Mouse (Mus musculus): ENCODE measurements around the gene Gm20458. TPM values are rescaled to one million over a fixed set of nuclear protein-coding genes. Genes with fewer than 3 reads are reported as not detected.
A peak's percentile ranks its signal among the peaks of the same experiment; 100 is the strongest.

Gene Gm20458
- polyA plus RNA-seq, 1 experiment from 2014 or later = 5.7 TPM

DNA sequence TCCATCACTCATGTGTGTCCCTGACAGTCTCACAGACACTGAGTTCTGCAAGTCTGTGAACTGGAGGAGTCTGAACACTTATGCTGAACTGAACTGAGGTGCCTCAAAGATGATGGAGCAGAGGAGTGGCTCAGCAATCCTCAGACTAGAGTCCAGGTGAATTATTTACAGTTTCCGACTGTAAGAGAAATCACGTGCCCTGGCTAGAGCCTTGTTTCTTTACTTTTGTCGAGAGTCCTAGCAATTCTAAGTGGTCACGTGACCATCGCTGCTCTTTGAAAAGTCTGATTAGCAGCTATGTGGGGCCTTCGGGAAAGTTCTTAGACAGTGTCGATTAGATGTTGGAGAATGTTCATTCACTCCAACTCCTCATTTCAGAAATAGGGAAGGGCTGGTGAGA, 2.8 kb upstream of the Gm20458 start:
- Histone ChIP-seq H3K4me1 (peaks cover 23% of the 10 kb centered on the region), H3K4me3 (no peak overlapping the region), H3K36me3 (0 out of 2 replicates have a peak, but pooled peaks cover under 1% of the 10 kb centered on the region), H3K9me3 (replicated peaks) (no peaks in the 10 kb centered on the region), H3K4me2 (replicated peaks) (no peak overlapping the region), H3K27ac (no peak overlapping the region), H3K27me3 (peaks cover 2% of the 10 kb centered on the region; the same call in 1 of the 2 replicates), H3K9ac (no peak overlapping the region)
- 63% methylated on average over 7 of the region's 7 CpGs for WGBS
- no peak for ATAC-seq (ENCODE audit: low FRiP score)

GRCm38 (mm10) chr2:164458535-164458934, 2.2 kb upstream of the Gm20458 start:
- Histone ChIP-seq H3K4me1 (peaks cover 23% of the 10 kb centered on the region), H3K4me2 (replicated peaks) (no peak overlapping the region), H3K27ac (no peak overlapping the region), H3K9ac (no peak overlapping the region), H3K36me3 (peaks cover 6% of the 10 kb centered on the region; the same call in 1 of the 2 replicates), H3K4me3 (no peak overlapping the region), H3K27me3 (peaks cover 2% of the 10 kb centered on the region; the same call in 1 of the 2 replicates), H3K9me3 (replicated peaks) (no peaks in the 10 kb centered on the region)
- WGBS = 94% methylated on average over 8 of the region's 8 CpGs
- no peak for ATAC-seq (ENCODE audit: low FRiP score)

DNA sequence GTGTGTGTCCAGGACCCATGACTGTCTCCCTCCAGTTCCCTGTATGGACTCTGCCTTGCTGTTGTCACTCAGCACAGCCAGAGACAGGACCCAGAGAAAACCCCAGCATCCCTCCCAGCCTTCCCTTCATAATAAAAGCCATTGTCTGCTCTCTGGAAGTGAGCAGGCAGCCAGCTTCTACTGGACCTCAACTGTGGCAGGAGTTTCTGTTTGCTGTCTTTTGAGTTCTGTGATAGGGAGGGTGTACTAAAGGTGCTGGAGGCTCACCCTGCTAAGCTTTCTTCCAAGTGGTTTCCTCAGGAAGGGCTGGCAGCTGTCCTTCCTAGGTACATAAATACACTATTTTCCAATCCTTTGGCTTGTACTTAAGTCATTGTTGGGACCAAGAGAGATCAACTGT, 4.4 kb downstream of the Gm20458 start:
- H3K4me3 ChIP-seq = no peak overlapping the region
- no peak for ATAC-seq (ENCODE audit: low FRiP score)
- H3K9ac ChIP-seq = no peak overlapping the region
- H3K4me2 ChIP-seq (replicated peaks) = no peak overlapping the region
- peaks cover 43% of the 10 kb centered on the region for H3K36me3 ChIP-seq
- no peak overlapping the region for H3K27ac ChIP-seq
- H3K9me3 ChIP-seq (replicated peaks) = no peaks in the 10 kb centered on the region
- no peaks in the 10 kb centered on the region for H3K27me3 ChIP-seq
- H3K4me1 ChIP-seq = peaks cover 14% of the 10 kb centered on the region

DNA sequence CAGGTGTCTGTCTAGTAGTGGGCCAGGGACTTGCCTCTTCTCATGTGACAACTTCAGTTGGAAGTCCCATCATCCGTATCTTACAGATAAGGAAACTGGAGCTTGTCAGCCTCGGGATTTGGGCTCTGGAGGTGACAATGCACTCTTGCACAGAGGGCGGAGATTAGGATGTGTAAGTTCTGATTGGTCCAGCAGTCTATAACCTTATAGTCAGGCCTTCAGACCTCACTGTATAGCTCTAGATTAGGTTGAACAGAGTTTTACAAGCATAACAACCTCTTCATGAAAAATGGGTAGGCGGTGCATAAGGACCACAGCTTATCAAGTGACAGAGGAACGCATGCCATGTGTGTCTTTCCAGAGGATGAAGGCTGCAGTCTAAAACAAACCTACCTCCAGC, 6.0 kb downstream of the Gm20458 start:
- Histone ChIP-seq H3K36me3 (peaks cover 48% of the 10 kb centered on the region), H3K9me3 (replicated peaks) (no peaks in the 10 kb centered on the region)
- WGBS = 86% methylated on average over 5 of the region's 5 CpGs

GRCm38 (mm10) chr2:164470254-164470653, 9.5 kb downstream of the Gm20458 start:
- 35% methylated on average over 10 of the region's 10 CpGs for WGBS
- H3K27me3 ChIP-seq = no peaks in the 10 kb centered on the region
- no peak for ATAC-seq (ENCODE audit: low FRiP score)
- H3K9me3 ChIP-seq (replicated peaks) = no peaks in the 10 kb centered on the region
- no peak overlapping the region for H3K9ac ChIP-seq
- H3K4me3 ChIP-seq = no peak overlapping the region
- H3K4me2 ChIP-seq (replicated peaks) = no peak overlapping the region
- no peak overlapping the region for H3K27ac ChIP-seq
- H3K36me3 ChIP-seq = peaks cover 45% of the 10 kb centered on the region
- no peaks in the 10 kb centered on the region for H3K4me1 ChIP-seq

More for the DNA sequence above, 6.0 kb downstream of the Gm20458 start:
- H3K4me3 ChIP-seq = no peak overlapping the region
- H3K4me2 ChIP-seq (replicated peaks) = no peak overlapping the region
- H3K27me3 ChIP-seq = no peaks in the 10 kb centered on the region
- peaks cover 11% of the 10 kb centered on the region for H3K4me1 ChIP-seq
- ATAC-seq (ENCODE audit: low FRiP score) = no peak
- no peak overlapping the region for H3K27ac ChIP-seq
- H3K9ac ChIP-seq = no peak overlapping the region

DNA sequence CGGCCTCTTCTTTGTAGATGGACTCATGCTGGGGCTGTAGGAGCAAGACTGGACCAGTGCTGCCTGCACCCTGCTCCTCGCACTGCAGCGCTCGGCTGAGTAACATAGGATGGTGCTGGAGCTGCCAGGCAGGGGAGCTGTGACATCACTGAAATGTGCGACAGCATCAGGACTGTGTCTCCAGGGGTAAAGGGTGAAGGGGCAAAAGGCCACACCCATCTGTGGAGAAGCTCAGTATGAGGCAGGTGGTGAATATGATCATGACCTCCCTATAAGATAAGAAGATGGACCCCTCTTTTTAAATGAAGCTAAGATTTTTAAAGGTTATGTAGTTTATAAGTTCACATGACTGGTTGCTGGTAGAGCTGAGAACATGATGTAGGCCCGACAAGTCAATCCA, 12.9 kb downstream of the Gm20458 start, which contains the start of gene Trp53tg5:
TSS of gene Trp53tg5 (minus strand) at position 101 of the 400 bp plus-strand sequence.
- Histone ChIP-seq H3K4me2 (replicated peaks) (no peak within 1 kb of the TSS), H3K4me1 (no peaks in the 10 kb centered on the region), H3K9ac (no peak within 1 kb of the TSS), H3K27me3 (no peaks in the 10 kb centered on the region), H3K4me3 (no peak within 1 kb of the TSS), H3K27ac (no peak within 1 kb of the TSS), H3K36me3 (peaks cover 28% of the 10 kb centered on the region), H3K9me3 (replicated peaks) (no peaks in the 10 kb centered on the region)
- ATAC-seq (ENCODE audit: low FRiP score) = no peak
- 82% methylated on average over 6 of the region's 6 CpGs for WGBS

GRCm38 (mm10) chr2:164485681-164486257, 25.0 kb downstream of the Gm20458 start, which contains the start of gene Dbndd2:
Gene Dbndd2 (plus strand): TSS chr2:164486106.
- WGBS = 1% methylated on average over 26 of the region's 26 CpGs
- ATAC-seq (ENCODE audit: low FRiP score) = peak; percentile 58
- no peak within 1 kb of the TSS for H3K27ac ChIP-seq
- peak within 1 kb of the TSS; percentile 62 for H3K4me3 ChIP-seq
- H3K36me3 ChIP-seq = 0 out of 2 replicates have a peak, but pooled peaks cover 6% of the 10 kb centered on the region
- peaks cover 45% of the 10 kb centered on the region for H3K27me3 ChIP-seq
- no peaks in the 10 kb centered on the region for H3K9me3 ChIP-seq (replicated peaks)
- H3K4me1 ChIP-seq = peaks cover 16% of the 10 kb centered on the region
- H3K9ac ChIP-seq = peak within 1 kb of the TSS; percentile 72
- H3K4me2 ChIP-seq (replicated peaks) = peak within 1 kb of the TSS; percentile 99

- Histone ChIP-seq H3K27ac (no peak overlapping the region), H3K9me3 (replicated peaks) (no peaks in the 10 kb centered on the region), H3K36me3 (0 out of 2 replicates have a peak, but pooled peaks cover 6% of the 10 kb centered on the region), H3K27me3 (peaks cover 45% of the 10 kb centered on the region), H3K4me2 (replicated peaks) (peak overlapping the region; percentile 99), H3K9ac (peak overlapping the region; percentile 72), H3K4me1 (peaks cover 16% of the 10 kb centered on the region), H3K4me3 (peak overlapping the region; percentile 62)
- peak; percentile 43 for ATAC-seq (ENCODE audit: low FRiP score)
- WGBS = under 1% methylated on average over 83 of the region's 90 CpGs
Measured at GRCm38 (mm10) chr2:164486258-164487114, 25.7 kb downstream of the Gm20458 start.

DNA sequence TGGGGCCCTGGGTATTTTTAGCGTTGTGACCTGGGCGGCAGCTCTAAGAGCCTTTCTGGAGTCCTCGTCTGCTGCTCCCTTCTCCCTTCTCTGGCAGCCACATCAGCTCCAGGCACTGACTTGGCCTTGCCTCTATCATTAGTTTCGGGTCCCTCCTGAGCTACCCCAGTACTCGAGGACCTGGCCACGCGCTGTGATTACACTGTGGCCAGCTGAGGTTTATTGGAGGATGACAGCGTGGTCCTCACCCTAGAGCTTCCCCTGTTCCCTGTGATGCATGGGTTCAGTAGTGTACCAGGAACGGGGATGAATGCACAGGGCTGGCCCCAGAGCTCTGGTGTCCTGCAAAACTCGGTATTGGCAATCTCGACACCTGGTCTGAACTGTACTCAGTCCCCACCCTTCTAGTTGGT, 26.4 kb downstream of the Gm20458 start:
- 0 out of 2 replicates have a peak, but pooled peaks have one; percentile 4 for ATAC-seq (ENCODE audit: low FRiP score)
- WGBS = 14% methylated on average over 11 of the region's 11 CpGs
- H3K4me3 ChIP-seq = peak overlapping the region; percentile 62
- peaks cover 16% of the 10 kb centered on the region for H3K4me1 ChIP-seq
- H3K4me2 ChIP-seq (replicated peaks) = peak overlapping the region; percentile 99
- peak overlapping the region; percentile 72 for H3K9ac ChIP-seq
- peaks cover 45% of the 10 kb centered on the region for H3K27me3 ChIP-seq
- H3K36me3 ChIP-seq = 0 out of 2 replicates have a peak, but pooled peaks cover 6% of the 10 kb centered on the region
- no peaks in the 10 kb centered on the region for H3K9me3 ChIP-seq (replicated peaks)
- H3K27ac ChIP-seq = no peak overlapping the region

DNA sequence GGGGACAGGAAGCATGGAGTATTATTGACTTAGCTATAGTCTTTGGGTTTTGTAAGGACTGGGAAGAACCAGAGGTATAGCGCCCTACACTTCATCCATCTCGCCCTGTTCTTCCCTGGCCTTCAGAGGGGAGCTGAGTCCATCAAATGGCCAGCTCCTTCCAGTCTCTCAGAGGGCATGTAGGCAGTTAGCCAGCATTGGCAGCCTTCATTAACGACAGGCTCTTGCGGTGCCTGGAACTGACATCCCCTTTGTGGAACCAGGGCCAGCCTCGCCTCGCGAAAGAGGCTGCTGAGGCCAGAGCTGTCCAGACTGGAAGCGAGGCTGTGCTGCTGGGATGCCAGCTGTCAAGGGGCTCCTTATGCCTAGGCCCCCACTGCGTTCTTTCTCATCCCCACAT, 27.0 kb downstream of the Gm20458 start:
- H3K4me3 ChIP-seq = no peak overlapping the region
- H3K36me3 ChIP-seq = 0 out of 2 replicates have a peak, but pooled peaks cover 6% of the 10 kb centered on the region
- WGBS = 68% methylated on average over 9 of the region's 9 CpGs
- H3K27me3 ChIP-seq = peaks cover 45% of the 10 kb centered on the region
- no peak for ATAC-seq (ENCODE audit: low FRiP score)
- H3K4me1 ChIP-seq = peaks cover 16% of the 10 kb centered on the region
- no peaks in the 10 kb centered on the region for H3K9me3 ChIP-seq (replicated peaks)
- H3K27ac ChIP-seq = no peak overlapping the region
- H3K9ac ChIP-seq = no peak overlapping the region
- no peak overlapping the region for H3K4me2 ChIP-seq (replicated peaks)

DNA sequence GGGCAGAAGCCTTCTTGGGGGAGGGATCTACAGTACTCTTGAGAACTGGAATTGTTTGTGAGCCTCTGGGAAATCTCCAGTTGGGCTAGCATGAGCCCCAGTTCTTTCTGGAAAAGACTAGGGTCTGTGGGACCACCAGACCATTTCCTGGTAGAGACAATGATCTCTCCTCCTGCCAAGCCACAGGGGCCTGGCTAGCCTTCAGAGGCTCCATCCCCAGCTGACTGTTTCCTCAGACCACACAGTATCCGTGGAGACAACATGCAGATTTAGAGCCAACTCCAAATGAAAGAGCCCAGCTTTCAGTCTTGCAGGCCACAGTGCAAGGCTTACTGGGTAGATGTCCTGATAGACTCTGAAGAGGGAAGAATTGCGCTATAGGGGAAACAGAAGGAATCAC, 33.4 kb downstream of the Gm20458 start:
- Histone ChIP-seq H3K27ac (no peak overlapping the region), H3K36me3 (peaks cover 6% of the 10 kb centered on the region; the same call in 1 of the 2 replicates), H3K27me3 (0 out of 2 replicates have a peak, but pooled peaks cover 3% of the 10 kb centered on the region), H3K4me3 (no peak overlapping the region), H3K9me3 (replicated peaks) (no peaks in the 10 kb centered on the region), H3K4me1 (peaks cover 8% of the 10 kb centered on the region), H3K4me2 (replicated peaks) (no peak overlapping the region), H3K9ac (no peak overlapping the region)
- 49% methylated on average over 2 of the region's 2 CpGs for WGBS
- no peak for ATAC-seq (ENCODE audit: low FRiP score)

- no peak overlapping the region for H3K4me3 ChIP-seq
- 61% methylated on average over 1 of the region's 1 CpGs for WGBS
Measured at GRCm38 (mm10) chr2:164496331-164496730, 35.6 kb downstream of the Gm20458 start.

More at GRCm38 (mm10) chr2:164496331-164496730, 35.6 kb downstream of the Gm20458 start:
- Histone ChIP-seq H3K9me3 (replicated peaks) (no peaks in the 10 kb centered on the region), H3K27me3 (no peaks in the 10 kb centered on the region), H3K36me3 (peaks cover 23% of the 10 kb centered on the region), H3K9ac (no peak overlapping the region), H3K27ac (no peak overlapping the region), H3K4me2 (replicated peaks) (0 out of 2 replicates have a peak overlapping the region, but pooled peaks have one; percentile 98), H3K4me1 (peaks cover 8% of the 10 kb centered on the region)
- ATAC-seq (ENCODE audit: low FRiP score) = no peak

All from hindbrain, embryonic 12.5 days (tissue).